Mouse (Mus musculus): Measurements from ENCODE around the gene Hoxa2.

DNA sequence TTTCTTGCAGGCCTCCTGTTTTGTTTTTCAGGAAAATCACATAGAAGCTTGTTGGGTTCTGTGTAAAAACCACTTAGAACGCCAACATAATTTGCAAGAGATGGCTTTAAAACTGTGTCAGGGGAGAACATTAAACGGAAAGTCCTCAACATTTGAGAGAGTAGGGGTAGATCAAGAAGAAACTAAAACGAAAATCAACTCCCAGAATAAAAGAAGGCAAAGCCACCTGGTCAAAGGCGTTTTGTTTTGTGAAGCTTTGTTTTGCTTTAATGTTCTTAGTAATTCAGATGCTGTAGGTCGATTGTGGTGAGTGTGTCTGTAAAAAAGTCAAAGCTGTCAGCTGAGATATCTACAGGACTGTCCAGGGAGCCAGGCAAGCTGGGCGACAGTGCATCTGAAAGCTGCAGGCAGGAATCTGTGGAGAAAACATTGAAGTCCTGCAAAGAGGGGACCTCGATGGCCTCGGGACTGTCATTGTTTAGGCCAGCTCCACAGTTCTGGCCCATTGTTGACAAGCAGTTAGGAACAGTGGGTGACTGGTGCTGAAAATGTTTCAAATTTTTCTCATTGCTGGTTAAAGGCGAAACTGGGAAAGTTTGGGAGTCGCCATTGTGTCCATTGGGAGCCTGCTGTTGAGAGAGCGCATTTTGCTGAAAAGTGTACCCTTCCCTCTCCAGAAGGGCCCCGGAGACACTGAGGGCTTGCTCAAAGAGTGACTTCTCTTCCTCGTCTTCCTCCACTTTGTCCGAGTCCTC, 1.8 kb downstream of the Hoxa2 start:
- TF ChIP-seq CTCF (IDR thresholded peaks at IDR 0.05; ENCODE audit: borderline replicate concordance, control insufficient read depth, extremely low read depth, insufficient read depth, low read length, poor library complexity) (no peak), POLR2A (IDR thresholded peaks at IDR 0.05; ENCODE audit: control insufficient read depth, extremely low read depth, insufficient read depth, low read length, poor library complexity) (no peak)
